Mouse (Mus musculus) heart, postnatal 0 days (tissue): ENCODE measurements at regions not wholly inside any gene's neighbourhood (a gene's known extent, or its start where the extent isn't known, plus 50 kb on each side); places are given as distances from the start of the nearest gene placed in this dataset.

Source experiments
- ATAC-seq: fragments of 200-750 bp; cut with Nextera tagmentation; 2 replicates; pipeline ENCODE4 v1.8.0; 2017; ENCODE audit warnings: low read depth, moderate number of reproducible peaks, moderate library complexity; ENCODE audit not compliant: insufficient read depth
- DNase-seq: peaks from one replicate; pipeline ENCODE4 v3.0.0-alpha.2; 2016; ENCODE audit warnings: low spot score
- H3K27ac ChIP-seq: fragments of 300-500 bp; sonication (generic); 2 replicates; pipeline ENCODE4 v1.5.1; 2014; ENCODE audit warnings: low read depth, mild to moderate bottlenecking
- H3K27me3 ChIP-seq: fragments of 300-500 bp; sonication (generic); 2 replicates; pipeline ENCODE4 v1.6.1; 2014; ENCODE audit warnings: low read length, mixed read lengths; ENCODE audit not compliant: control insufficient read depth, insufficient read depth
- H3K36me3 ChIP-seq: fragments of 300-500 bp; sonication (generic); replicated peaks from 2 replicates; pipeline ENCODE4 v1.6.1; 2014; ENCODE audit warnings: low read length, mixed read lengths; ENCODE audit not compliant: control insufficient read depth, insufficient read depth
- H3K4me1 ChIP-seq: fragments of 300-500 bp; sonication (generic); 2 replicates; pipeline ENCODE4 v1.6.1; 2014; ENCODE audit warnings: antibody characterized with exemption; ENCODE audit not compliant: control insufficient read depth, insufficient read depth
- H3K4me2 ChIP-seq: fragments of 300-500 bp; sonication (generic); 2 replicates; pipeline ENCODE4 v1.6.1; 2014; ENCODE audit warnings: low read depth, mild to moderate bottlenecking, low read length, moderate library complexity
- H3K4me3 ChIP-seq: fragments of 300-500 bp; sonication (generic); 2 replicates; pipeline ENCODE4 v1.5.1; 2014; ENCODE audit warnings: low read depth, low read length
- H3K9ac ChIP-seq: fragments of 300-500 bp; sonication (generic); replicated peaks from 2 replicates; pipeline ENCODE4 v1.6.1; 2014; ENCODE audit warnings: low read depth, low read length, mixed read lengths
- H3K9me3 ChIP-seq: fragments of 300-500 bp; sonication (generic); replicated peaks from 2 replicates; pipeline ENCODE4 v1.6.1; 2016; ENCODE audit warnings: low read length; ENCODE audit not compliant: control insufficient read depth
- CTCF ChIP-seq: IDR thresholded peaks from 2 replicates; pipeline ENCODE4 v1.5.1; 2016; ENCODE audit warnings: antibody characterized with exemption, control low read depth, low read depth
- EP300 ChIP-seq: IDR thresholded peaks from 2 replicates; pipeline ENCODE4 v1.6.1; 2016; ENCODE audit warnings: antibody characterized with exemption, low read depth
- WGBS: fragments of 180-500 bp; shearing (Covaris S2); extraction: QIAGEN DNeasy Blood & Tissue Kit; methylation state at CpG from one replicate; pipeline ENCODE4 v1.1.7; 2014; 5-methylcytosine and 5-hydroxymethylcytosine counted together

DNA sequence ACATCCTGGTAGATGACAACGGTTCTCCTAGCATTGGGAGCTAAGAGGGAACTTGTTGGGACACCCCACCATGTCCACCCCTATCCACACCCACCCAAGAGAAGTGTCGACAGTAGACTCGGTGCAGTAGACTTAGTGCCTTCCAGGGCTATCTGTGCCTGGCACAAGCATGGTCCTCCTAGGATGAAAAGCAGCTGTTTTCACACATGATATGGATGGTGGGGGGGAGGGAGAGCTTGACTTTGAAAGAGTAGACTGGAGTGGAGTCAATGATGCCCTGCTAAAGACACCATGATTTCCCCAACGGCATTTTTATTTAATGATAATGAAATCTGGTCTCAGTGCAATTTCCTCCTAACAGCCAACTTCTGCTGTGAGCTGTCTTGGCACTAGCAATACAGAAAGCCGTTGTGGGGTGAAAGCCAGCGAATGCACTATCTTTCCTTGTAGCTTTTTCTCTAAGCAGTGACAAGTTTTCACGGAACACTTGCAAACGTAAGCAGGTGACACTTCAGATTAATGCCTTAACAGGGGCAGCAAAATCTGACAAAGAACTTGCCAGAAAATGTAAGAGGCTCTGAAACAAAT is 244.6 kb upstream of the Fn1 start:
- DNase-seq: peak; percentile 11
- H3K9me3 ChIP-seq: no peaks in the 10 kb centered on the region
- no peak for ATAC-seq
- no peaks in the 10 kb centered on the region for H3K36me3 ChIP-seq
- TF ChIP-seq CTCF (no peak), EP300 (no peak)
- peaks cover 10% of the 10 kb centered on the region for H3K4me1 ChIP-seq
- 16% methylated on average over 8 of the region's 8 CpGs for WGBS
- H3K27ac ChIP-seq: no peak overlapping the region
- no peak overlapping the region for H3K4me3 ChIP-seq
- H3K27me3 ChIP-seq: no peaks in the 10 kb centered on the region
- no peak overlapping the region for H3K9ac ChIP-seq
- H3K4me2 ChIP-seq: no peak overlapping the region

DNA sequence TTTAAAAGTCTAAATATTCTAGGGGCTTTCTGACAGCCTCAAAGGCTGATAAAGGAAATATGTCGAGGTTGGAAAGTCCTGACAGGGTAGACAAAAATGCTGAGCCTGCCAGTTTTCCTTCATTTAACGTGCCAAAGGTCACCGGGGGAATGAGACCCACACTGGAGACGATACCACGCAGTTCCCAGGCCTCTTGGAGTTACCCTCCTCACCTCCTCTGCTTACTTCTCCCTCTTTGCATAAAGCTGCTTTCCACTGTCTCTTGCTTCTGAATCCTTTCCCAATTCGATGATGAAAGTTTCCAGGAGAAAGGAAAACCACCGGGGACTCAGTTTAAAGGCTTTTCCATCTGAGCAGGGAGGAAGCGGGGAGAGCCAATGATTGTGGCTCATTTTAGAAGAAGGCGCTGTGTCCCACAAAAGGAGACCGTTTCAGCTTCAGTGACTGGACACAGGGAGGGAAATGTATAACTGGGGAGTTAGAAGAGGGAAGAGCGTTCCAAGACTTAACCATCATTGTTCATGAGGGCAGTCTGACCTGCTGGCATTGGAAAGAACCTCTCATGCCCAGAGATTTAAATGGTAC is 243.2 kb upstream of the Fn1 start:
- 0 out of 2 replicates have a peak overlapping the region, but pooled peaks have one; percentile 15 for H3K27ac ChIP-seq
- TF ChIP-seq CTCF (no peak), EP300 (no peak)
- H3K9me3 ChIP-seq: no peaks in the 10 kb centered on the region
- peak overlapping the region; percentile 15; the same call in 1 of the 2 replicates for H3K4me2 ChIP-seq
- ATAC-seq (no peak), DNase-seq (peak; percentile 9)
- H3K4me1 ChIP-seq: peaks cover 10% of the 10 kb centered on the region
- no peak overlapping the region for H3K4me3 ChIP-seq
- no peak overlapping the region for H3K9ac ChIP-seq
- 56% methylated on average over 11 of the region's 11 CpGs for WGBS
- H3K27me3 ChIP-seq: no peaks in the 10 kb centered on the region
- H3K36me3 ChIP-seq: no peaks in the 10 kb centered on the region

DNA sequence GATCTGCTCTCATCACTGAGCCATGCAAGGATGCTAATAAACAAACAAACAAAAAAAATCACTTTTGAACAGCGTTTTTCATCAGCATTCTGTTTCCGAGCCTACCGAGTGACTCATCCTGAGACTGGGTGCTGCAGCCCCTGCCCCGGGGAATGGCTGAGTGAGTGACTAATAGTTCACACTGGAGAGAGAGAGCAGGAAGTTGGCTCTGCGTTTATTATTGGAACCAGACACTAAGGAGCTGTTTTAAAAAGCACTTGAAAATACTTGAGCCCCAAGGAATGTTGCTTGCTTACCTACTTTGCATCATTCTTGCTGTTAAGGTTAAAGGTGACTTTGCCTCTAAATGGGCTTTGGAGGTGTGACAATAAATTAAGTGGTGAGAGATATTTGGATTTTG is 240.6 kb upstream of the Fn1 start:
- H3K4me3 ChIP-seq: no peak overlapping the region
- no peak overlapping the region for H3K27ac ChIP-seq

DNA sequence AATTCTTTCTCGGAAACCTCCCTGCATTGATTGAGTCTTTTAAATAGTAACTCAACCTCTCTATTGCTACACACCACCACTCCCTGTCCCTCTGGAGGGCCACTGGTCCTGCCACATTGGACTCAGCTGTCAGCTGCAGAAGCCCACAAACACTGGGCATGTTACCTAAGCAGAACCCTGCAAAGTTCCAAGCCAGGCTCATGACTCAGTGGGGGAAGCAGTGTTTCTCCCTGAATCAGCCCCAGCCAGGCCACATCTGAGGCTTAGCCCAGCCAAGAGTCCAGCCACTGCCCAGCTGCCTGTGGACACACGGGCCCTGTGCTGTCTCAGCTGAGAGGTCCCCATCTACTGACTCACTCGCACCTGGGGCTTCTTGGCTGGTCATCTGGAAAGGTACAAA is 234.8 kb upstream of the Fn1 start:
- TF ChIP-seq CTCF (no peak), EP300 (no peak)
- 81% methylated on average over 3 of the region's 3 CpGs for WGBS
- H3K9me3 ChIP-seq: no peaks in the 10 kb centered on the region
- no peaks in the 10 kb centered on the region for H3K27me3 ChIP-seq
- H3K9ac ChIP-seq: no peak overlapping the region
- no peak overlapping the region for H3K27ac ChIP-seq
- no peak overlapping the region for H3K4me2 ChIP-seq
- DNase-seq: no peak
- ATAC-seq: no peak
- H3K4me3 ChIP-seq: no peak overlapping the region
- H3K36me3 ChIP-seq: no peaks in the 10 kb centered on the region
- no peaks in the 10 kb centered on the region for H3K4me1 ChIP-seq

More for the DNA sequence above, 240.6 kb upstream of the Fn1 start:
- Histone ChIP-seq H3K9ac (no peak overlapping the region), H3K36me3 (no peaks in the 10 kb centered on the region), H3K9me3 (no peaks in the 10 kb centered on the region), H3K4me2 (no peak overlapping the region), H3K27me3 (no peaks in the 10 kb centered on the region), H3K4me1 (peaks cover 6% of the 10 kb centered on the region)
- ATAC-seq (peak; percentile 53; the same call in 1 of the 2 replicates), DNase-seq (peak; percentile 51)
- TF ChIP-seq EP300: no peak
- TF ChIP-seq CTCF: no peak
- WGBS: 10% methylated on average over 5 of the region's 5 CpGs

DNA sequence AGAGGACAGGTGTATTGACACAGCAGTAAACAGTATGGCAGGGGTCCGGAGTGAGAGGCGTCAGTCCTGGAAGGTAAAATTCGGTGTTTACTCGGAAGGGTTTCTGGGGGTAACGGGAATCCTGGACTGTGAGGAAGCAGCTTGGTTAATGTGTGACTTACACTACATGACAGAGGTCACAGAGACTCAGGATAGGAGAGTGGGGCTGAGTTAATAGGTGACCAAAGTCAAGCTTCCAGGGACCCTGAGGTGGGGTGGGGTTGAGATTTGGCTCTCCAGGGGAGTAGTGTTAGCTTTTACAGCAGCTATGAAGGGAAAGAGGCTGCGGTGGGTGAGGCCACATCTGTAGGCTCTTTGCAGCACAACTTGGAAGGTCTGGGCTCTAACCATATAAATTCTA is 233.9 kb upstream of the Fn1 start:
- ATAC-seq: no peak
- Histone ChIP-seq H3K36me3 (no peaks in the 10 kb centered on the region), H3K4me3 (no peak overlapping the region), H3K27me3 (no peaks in the 10 kb centered on the region), H3K27ac (no peak overlapping the region), H3K9me3 (no peaks in the 10 kb centered on the region), H3K4me2 (no peak overlapping the region), H3K9ac (no peak overlapping the region), H3K4me1 (no peaks in the 10 kb centered on the region)
- no peak for TF ChIP-seq EP300
- TF ChIP-seq CTCF: no peak
- WGBS: 92% methylated on average over 6 of the region's 6 CpGs
- no peak for DNase-seq

DNA sequence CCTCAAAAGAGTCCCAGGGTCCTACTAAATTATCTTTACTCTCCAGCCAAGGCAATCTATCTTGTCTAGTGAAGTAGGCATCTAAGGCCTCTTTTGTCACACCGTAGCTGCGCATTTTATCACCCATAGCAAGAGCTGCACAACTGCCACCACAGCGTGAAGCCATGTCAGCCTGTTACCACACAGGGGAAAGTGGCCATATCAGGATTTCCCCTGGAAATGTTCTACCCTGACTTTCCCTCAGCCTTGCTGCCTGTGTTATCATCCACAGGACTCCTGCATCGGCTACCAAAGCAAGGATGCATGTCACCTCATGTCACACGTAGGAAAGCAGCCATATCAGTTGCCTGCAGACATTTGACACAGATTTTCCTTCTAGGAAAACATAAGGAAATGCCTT is 233.2 kb upstream of the Fn1 start:
- DNase-seq (no peak), ATAC-seq (no peak)
- TF ChIP-seq CTCF (no peak), EP300 (no peak)
- Histone ChIP-seq H3K9ac (no peak overlapping the region), H3K27me3 (no peaks in the 10 kb centered on the region), H3K4me2 (no peak overlapping the region), H3K4me3 (no peak overlapping the region), H3K9me3 (no peaks in the 10 kb centered on the region), H3K27ac (no peak overlapping the region), H3K36me3 (no peaks in the 10 kb centered on the region), H3K4me1 (no peaks in the 10 kb centered on the region)
- WGBS: 52% methylated on average over 5 of the region's 5 CpGs
